Mouse (Mus musculus) intestine, embryonic 15.5 days (tissue): ENCODE measurements at regions not wholly inside any gene's neighbourhood (a gene's known extent, or its start where the extent isn't known, plus 50 kb on each side); places are given as distances from the start of the nearest gene placed in this dataset.
"Not testable (repeated sequence)": the region's sequence is repeated elsewhere in the genome, so short reads cannot be mapped to it uniquely, and the experiment has no call there.

Source experiments
- ATAC-seq: fragments of 200-750 bp; cut with Nextera tagmentation; 2 replicates; pipeline ENCODE4 v1.8.0; 2017; ENCODE audit warnings: moderate TSS enrichment, moderate library complexity
- H3K27ac ChIP-seq: fragments of 300-500 bp; sonication (generic); 2 replicates; pipeline ENCODE4 v1.5.1; 2015; ENCODE audit warnings: mild to moderate bottlenecking, inconsistent platforms
- H3K27me3 ChIP-seq: fragments of 300-500 bp; sonication (generic); replicated peaks from 2 replicates; pipeline ENCODE4 v1.6.1; 2015; ENCODE audit warnings: inconsistent platforms
- H3K36me3 ChIP-seq: fragments of 300-500 bp; sonication (generic); 2 replicates; pipeline ENCODE4 v1.6.1; 2015; ENCODE audit warnings: inconsistent platforms
- H3K4me1 ChIP-seq: fragments of 300-500 bp; sonication (generic); replicated peaks from 2 replicates; pipeline ENCODE4 v1.6.1; 2015; ENCODE audit warnings: inconsistent platforms
- H3K4me2 ChIP-seq: fragments of 300-500 bp; sonication (generic); replicated peaks from 2 replicates; pipeline ENCODE4 v1.6.1; 2015; ENCODE audit warnings: mild to moderate bottlenecking, inconsistent platforms
- H3K4me3 ChIP-seq: fragments of 300-500 bp; sonication (generic); replicated peaks from 2 replicates; pipeline ENCODE4 v1.5.1; 2015; ENCODE audit warnings: inconsistent platforms
- H3K9ac ChIP-seq: fragments of 300-500 bp; sonication (generic); 2 replicates; pipeline ENCODE4 v1.6.1; 2015; ENCODE audit warnings: inconsistent platforms
- H3K9me3 ChIP-seq: fragments of 300-500 bp; sonication (generic); 2 replicates; pipeline ENCODE4 v1.6.1; 2016; ENCODE audit warnings: inconsistent platforms
- WGBS: fragments of 180-500 bp; shearing (Covaris S2); methylation state at CpG from one replicate; pipeline ENCODE4 v1.1.7; 2015; 5-methylcytosine and 5-hydroxymethylcytosine counted together

DNA sequence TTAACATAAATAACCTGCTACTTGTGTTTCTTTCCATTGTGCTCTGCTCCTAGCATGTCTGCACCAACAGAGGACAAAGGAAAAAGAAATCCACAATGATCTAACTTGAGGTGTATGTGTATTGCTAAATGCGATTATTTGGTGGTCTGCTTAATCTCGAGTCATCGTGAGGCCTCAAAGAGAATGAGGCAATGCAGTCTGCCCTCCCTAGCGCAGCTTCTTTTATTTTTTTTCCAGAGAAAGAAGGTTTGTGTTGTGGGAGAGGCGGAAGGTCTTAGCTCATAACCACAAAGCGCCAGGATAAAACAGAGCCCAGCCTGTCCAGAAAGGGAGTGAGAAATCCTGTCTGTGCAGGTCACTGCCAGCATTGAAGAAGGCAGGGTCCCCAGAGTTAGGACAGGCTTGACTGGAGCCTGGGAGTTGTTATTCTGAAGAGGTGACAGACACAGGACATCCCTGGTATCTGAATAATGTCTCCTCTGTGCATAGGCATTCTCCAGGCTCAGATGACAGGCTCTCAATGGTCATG, 751.3 kb upstream of the Intu start:
- Histone ChIP-seq H3K27me3 (no peaks in the 10 kb centered on the region), H3K9me3 (no peaks in the 10 kb centered on the region), H3K9ac (no peak overlapping the region), H3K27ac (no peak overlapping the region), H3K4me2 (no peak overlapping the region), H3K4me3 (no peak overlapping the region), H3K4me1 (no peaks in the 10 kb centered on the region), H3K36me3 (no peaks in the 10 kb centered on the region)
- WGBS, result 43% methylated on average over 6 of the region's 6 CpGs
- ATAC-seq, result no peak

DNA sequence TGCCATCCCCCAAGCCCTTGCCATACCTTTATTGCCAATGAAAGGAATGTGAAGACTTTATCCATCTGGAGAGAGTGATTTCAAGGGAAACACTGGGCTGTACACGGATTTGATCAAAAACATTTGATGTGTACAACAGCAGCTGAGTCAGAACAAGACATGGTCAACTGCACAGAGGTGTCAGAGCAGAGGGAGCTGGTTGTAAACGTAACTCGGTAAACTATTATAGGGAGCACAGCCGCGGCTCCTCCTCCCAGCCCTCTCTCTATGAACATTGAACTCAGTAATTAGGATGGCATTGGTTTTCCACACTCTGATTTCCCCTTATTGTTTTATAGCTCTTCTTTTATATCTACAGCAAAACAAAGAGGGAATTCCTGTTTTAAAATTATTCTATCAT, 750.8 kb upstream of the Intu start:
- H3K4me1 ChIP-seq, result no peaks in the 10 kb centered on the region
- ATAC-seq, result no peak
- H3K36me3 ChIP-seq, result no peaks in the 10 kb centered on the region
- no peak overlapping the region for H3K4me3 ChIP-seq
- no peak overlapping the region for H3K4me2 ChIP-seq
- no peaks in the 10 kb centered on the region for H3K9me3 ChIP-seq
- H3K27me3 ChIP-seq, result no peaks in the 10 kb centered on the region
- WGBS, result 40% methylated on average over 5 of the region's 5 CpGs
- no peak overlapping the region for H3K9ac ChIP-seq
- H3K27ac ChIP-seq, result no peak overlapping the region

DNA sequence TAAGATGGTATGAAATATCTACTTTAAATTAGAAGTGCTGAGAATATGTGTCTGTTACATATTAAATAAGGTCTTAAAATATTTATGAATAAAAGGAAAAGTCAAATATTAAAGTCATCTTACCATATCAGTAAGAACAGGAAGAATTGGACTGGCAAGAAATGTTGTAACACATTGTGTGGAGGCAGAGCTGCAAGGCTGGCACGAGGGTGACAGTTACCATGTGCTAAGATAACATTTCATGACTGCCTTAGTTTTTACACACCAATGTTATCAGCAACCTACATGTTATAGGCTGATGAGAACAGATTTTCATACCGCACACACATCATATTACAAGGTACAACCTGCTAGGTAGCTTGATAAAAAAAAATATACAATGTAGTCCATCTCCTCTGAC, 746.2 kb upstream of the Intu start:
- 90% methylated on average over 2 of the region's 2 CpGs for WGBS
- no peak for ATAC-seq
- no peaks in the 10 kb centered on the region for H3K4me1 ChIP-seq
- H3K9me3 ChIP-seq, result no peaks in the 10 kb centered on the region
- H3K27ac ChIP-seq, result no peak overlapping the region
- H3K27me3 ChIP-seq, result no peaks in the 10 kb centered on the region
- H3K4me3 ChIP-seq, result no peak overlapping the region
- H3K36me3 ChIP-seq, result no peaks in the 10 kb centered on the region
- no peak overlapping the region for H3K4me2 ChIP-seq
- no peak overlapping the region for H3K9ac ChIP-seq

DNA sequence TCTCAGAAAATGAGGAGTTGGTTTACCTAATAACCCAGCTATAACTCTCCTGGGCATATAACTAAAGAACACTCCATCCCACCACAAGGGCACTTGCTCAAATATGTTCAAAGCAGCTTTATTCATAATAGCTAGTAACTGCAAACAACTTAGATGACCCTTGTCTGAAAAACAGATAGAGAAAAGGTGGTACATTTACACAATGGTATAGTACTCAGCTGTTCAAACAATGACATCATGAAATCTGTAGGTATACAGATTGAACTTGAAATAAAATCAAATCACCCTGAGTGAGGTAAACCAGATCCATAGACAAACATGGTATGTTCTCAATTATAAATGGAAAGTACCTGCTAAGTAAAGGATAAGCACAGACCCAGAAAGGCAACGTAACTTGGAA, 721.5 kb upstream of the Intu start:
- no peak for ATAC-seq
- no peak overlapping the region for H3K27ac ChIP-seq
- no peaks in the 10 kb centered on the region for H3K4me1 ChIP-seq
- no peak overlapping the region for H3K4me3 ChIP-seq
- H3K27me3 ChIP-seq, result no peaks in the 10 kb centered on the region
- 80% methylated on average over 1 of the region's 1 CpGs for WGBS
- H3K36me3 ChIP-seq, result no peaks in the 10 kb centered on the region
- H3K9me3 ChIP-seq, result no peaks in the 10 kb centered on the region
- H3K9ac ChIP-seq, result no peak overlapping the region
- H3K4me2 ChIP-seq, result no peak overlapping the region

DNA sequence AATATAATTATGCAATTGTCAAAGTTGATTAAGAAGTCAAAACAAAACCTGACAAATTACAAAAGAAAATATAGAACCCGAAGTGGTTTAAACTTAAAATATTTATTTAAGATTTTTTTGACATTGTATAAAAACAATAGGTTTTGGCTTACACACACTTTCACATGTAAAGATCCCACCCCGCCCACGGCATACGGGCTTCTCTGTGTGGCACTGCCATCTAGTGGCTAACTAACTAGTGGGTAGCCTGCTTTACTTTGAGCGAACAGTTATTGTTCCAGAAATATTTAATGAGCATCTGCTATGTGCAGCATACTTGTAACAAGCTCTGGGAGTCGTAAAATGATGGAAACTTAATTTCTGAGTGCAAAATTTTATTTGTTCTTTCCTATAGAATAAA, 716.3 kb upstream of the Intu start:
- 22% methylated on average over 6 of the region's 6 CpGs for WGBS
- no peaks in the 10 kb centered on the region for H3K36me3 ChIP-seq
- ATAC-seq, result no peak
- no peak overlapping the region for H3K9ac ChIP-seq
- no peak overlapping the region for H3K4me2 ChIP-seq
- no peaks in the 10 kb centered on the region for H3K4me1 ChIP-seq
- no peaks in the 10 kb centered on the region for H3K9me3 ChIP-seq
- no peak overlapping the region for H3K4me3 ChIP-seq
- H3K27me3 ChIP-seq, result no peaks in the 10 kb centered on the region
- no peak overlapping the region for H3K27ac ChIP-seq

DNA sequence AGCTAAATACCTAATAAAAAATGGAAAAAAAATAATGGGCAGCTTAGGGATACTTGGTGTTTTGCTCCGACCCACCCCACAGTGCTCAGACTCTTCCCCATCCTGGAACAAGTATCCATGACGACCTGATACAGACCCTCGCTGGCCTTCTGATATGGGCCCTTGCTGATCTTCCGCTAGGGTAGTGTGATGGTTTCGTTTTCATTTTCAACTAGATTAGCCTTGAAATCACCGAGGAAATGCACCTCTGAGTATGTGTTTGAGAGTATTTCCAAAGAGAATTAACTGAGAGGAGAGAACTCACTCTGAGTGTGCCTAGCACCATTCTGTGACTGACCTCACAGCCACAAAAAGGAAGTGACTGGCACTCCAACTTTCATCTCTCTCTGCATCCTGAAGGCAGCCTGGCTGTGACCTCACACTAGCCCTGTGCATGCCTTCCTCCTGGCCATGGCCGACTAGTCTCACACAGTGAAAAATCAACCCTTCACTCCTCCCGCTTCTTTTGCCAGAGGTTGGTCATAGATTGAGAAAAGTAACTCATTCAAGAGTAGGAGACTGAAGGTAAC, 700.5 kb upstream of the Intu start:
- Histone ChIP-seq H3K27me3 (no peaks in the 10 kb centered on the region), H3K9ac (no peak overlapping the region), H3K4me1 (no peaks in the 10 kb centered on the region), H3K27ac (no peak overlapping the region), H3K4me3 (no peak overlapping the region), H3K9me3 (no peaks in the 10 kb centered on the region), H3K4me2 (no peak overlapping the region), H3K36me3 (no peaks in the 10 kb centered on the region)
- ATAC-seq, result no peak
- 89% methylated on average over 8 of the region's 8 CpGs for WGBS

DNA sequence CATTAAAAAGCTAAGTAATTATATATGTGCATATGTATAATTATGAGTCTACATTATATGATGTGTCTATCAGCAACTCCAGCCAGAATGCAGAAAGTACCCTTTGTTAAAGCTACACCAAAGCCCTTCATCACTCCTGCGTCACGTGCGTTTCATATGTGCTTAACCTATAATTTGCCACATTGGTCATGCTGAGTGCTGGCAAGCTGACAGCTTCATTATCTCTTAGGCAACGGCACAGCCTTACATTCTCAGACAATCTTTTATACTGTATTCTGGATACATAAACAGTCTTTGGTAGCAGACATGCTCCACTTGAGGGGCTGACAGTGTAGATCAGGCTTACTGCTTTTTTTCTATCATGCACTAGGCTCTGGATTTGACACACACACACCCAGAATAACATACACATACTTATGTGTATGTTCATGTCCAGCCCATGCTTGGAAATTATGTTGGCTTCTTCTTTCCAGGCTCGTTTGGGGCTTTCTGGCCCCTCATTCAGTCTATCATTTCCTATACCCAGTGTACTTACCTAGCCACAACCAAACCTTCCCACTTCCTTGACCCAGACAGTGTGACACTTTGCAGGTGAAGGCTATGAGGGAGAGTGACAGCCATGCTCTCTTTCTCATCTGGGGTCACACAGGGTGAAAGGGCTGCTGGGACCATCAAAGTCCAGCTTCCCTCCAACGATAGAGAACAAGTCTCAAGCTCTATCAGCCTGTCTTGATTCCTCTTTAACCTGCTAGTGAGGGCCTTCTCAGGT, 692.5 kb upstream of the Intu start:
- 56% methylated on average over 6 of the region's 6 CpGs for WGBS
- ATAC-seq, result no peak
- Histone ChIP-seq H3K27me3 (no peaks in the 10 kb centered on the region), H3K4me3 (no peak overlapping the region), H3K9ac (no peak overlapping the region), H3K36me3 (no peaks in the 10 kb centered on the region), H3K9me3 (no peaks in the 10 kb centered on the region), H3K4me1 (no peaks in the 10 kb centered on the region), H3K27ac (no peak overlapping the region), H3K4me2 (no peak overlapping the region)

DNA sequence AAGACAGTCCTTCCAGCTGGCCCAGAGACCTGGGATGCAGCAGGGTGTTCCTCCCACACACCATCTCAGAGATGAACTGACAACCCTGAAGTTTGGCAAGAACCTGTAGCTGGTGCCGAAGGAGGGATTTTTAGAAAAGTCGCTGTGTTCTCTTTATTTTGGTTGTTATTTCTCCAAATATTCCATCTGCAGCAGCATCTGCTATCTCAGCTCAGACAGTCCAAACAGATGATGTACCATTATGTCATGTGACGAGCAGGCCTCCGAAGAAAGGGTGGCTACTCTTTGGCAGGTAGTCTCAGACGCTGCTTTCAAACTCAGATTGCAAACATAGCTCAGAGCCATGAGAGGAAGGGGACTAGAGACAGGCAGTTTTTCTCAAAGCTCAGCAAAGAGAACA, 690.1 kb upstream of the Intu start:
- Histone ChIP-seq H3K4me3 (no peak overlapping the region), H3K4me1 (no peaks in the 10 kb centered on the region), H3K9me3 (no peaks in the 10 kb centered on the region), H3K4me2 (no peak overlapping the region), H3K36me3 (no peaks in the 10 kb centered on the region), H3K27me3 (no peaks in the 10 kb centered on the region), H3K27ac (no peak overlapping the region), H3K9ac (no peak overlapping the region)
- ATAC-seq, result no peak
- WGBS, result 80% methylated on average over 5 of the region's 5 CpGs

DNA sequence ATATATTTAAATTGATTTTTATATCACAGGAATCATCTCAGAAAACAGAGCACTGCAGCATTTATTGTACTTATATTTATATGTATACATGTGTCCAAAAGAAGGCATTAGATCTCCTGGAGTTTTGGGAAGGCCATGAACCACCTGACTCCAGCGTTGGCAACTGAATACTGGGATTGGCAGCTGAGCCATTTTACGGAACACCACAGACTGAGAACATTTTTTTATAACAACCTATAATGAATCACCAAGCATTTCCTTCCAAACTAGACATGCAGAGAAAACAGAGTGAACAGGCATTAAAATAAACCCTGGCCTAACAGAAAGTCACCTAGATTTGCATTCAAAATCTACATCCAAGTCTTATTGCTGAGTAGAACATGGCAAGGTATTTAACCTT, 686.0 kb upstream of the Intu start:
- Histone ChIP-seq H3K4me2 (no peak overlapping the region), H3K9ac (no peak overlapping the region), H3K9me3 (no peaks in the 10 kb centered on the region), H3K4me1 (no peaks in the 10 kb centered on the region), H3K27me3 (no peaks in the 10 kb centered on the region), H3K36me3 (no peaks in the 10 kb centered on the region), H3K27ac (no peak overlapping the region), H3K4me3 (no peak overlapping the region)
- no peak for ATAC-seq
- WGBS, result 81% methylated on average over 2 of the region's 2 CpGs

DNA sequence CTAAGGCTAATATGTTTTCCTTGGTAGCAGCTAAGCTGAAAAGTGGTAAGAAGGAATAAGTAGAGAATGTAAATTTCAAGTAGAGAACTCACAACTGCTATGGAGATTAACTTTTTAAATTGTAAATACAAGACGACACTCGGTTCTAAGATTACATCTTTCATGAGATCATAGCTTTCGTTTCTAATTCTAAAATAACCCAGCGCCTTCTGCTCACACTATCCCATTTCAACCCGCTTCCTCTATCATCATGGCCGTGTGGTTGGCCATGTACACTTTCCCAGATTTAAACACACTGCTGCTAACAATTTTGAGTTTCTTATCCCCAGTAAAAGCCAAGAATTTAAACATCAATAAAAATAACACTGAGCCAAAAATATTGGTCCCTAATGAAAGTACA, 682.3 kb upstream of the Intu start:
- Histone ChIP-seq H3K27me3 (no peaks in the 10 kb centered on the region), H3K4me3 (no peak overlapping the region), H3K9ac (no peak overlapping the region), H3K4me1 (no peaks in the 10 kb centered on the region), H3K27ac (no peak overlapping the region), H3K4me2 (no peak overlapping the region), H3K9me3 (no peaks in the 10 kb centered on the region), H3K36me3 (no peaks in the 10 kb centered on the region)
- no peak for ATAC-seq
- 83% methylated on average over 6 of the region's 6 CpGs for WGBS

DNA sequence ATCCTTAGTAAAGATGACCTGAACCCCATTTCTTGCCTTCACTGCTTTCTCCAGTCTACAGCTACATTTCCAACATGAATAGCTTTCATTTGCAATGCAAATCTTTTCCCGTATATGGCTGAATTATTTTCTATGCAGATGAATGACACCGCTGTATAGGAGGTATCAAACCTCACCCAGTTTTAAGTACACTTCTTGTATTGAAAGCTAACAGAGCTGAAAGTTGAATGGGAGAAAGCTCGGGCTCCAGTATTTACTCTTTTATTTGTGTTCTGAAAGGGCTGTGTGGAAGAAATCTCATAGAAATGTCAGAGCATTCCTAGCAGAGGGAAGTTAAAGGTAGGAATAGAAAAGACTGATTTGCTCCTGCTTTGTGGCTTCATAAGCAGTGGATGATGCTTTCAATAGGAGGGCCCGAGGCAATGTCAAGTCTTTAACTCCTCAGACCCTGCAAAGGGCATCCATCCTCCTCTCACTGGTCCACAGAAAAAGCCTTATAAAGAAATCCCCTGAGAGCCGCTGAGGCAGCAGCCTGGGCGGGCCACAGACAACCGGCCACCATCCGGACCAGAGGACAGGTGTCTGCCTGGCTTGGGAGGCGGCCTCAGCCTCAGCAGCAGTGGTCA, 673.8 kb upstream of the Intu start:
- no peaks in the 10 kb centered on the region for H3K9me3 ChIP-seq
- no peak for ATAC-seq
- no peak overlapping the region for H3K9ac ChIP-seq
- no peaks in the 10 kb centered on the region for H3K36me3 ChIP-seq
- no peaks in the 10 kb centered on the region for H3K27me3 ChIP-seq
- WGBS, result 85% methylated on average over 9 of the region's 9 CpGs
- no peak overlapping the region for H3K4me3 ChIP-seq
- no peak overlapping the region for H3K4me2 ChIP-seq
- no peak overlapping the region for H3K27ac ChIP-seq
- no peaks in the 10 kb centered on the region for H3K4me1 ChIP-seq

DNA sequence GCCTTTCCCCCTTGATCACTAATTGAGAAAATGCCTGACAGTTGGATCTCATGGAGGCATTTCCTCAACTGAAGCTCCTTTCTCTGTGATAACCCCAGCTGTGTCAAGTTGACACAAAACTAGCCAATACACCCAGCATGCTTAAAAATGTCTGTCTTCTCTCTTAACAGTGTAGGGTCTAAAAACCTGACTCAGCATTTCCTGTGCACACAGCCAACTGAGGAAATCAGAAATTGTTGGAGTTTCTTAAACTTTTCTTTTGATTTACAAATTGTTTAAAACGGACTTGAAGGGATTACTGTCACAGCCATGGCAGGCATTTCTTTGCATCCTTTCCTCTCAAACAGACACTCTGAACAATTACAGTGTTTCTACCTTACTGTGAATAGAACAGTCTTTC, 655.0 kb upstream of the Intu start:
- not testable (repeated sequence) for H3K27ac ChIP-seq, H3K4me1 ChIP-seq, H3K4me3 ChIP-seq, H3K9me3 ChIP-seq, ATAC-seq, H3K36me3 ChIP-seq, H3K4me2 ChIP-seq, H3K9ac ChIP-seq, H3K27me3 ChIP-seq
- WGBS, result 69% methylated on average over 1 of the region's 1 CpGs

DNA sequence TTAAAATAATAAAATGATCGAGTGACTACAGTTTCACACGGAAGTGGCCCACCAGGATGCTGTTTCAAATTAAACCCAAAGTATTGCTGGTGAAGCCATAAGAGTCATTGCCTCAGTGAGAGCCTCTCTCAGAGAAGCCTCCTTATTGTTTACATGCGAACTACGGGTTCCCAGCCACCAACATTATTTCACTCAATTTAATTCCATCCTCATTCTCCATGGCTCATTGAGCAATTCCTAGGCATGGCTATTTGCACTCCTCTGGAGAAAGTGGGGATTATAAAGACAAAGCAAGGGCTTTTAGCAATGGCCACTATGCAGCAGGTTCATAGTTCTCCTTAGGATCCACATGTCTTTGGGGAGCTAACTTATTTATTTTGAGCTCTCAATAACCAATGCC, 646.7 kb upstream of the Intu start:
- Histone ChIP-seq H3K4me2 (no peak overlapping the region), H3K9ac (no peak overlapping the region), H3K36me3 (no peaks in the 10 kb centered on the region), H3K9me3 (no peaks in the 10 kb centered on the region), H3K27me3 (no peaks in the 10 kb centered on the region), H3K4me3 (no peak overlapping the region), H3K27ac (no peak overlapping the region), H3K4me1 (no peaks in the 10 kb centered on the region)
- no peak for ATAC-seq
- WGBS, result 85% methylated on average over 4 of the region's 4 CpGs
